Mouse (Mus musculus): Measurements from ENCODE around the gene Serpinb6a.

- TF ChIP-seq CTCF (conservative IDR thresholded peaks at IDR 0.05; ENCODE audit: insufficient read depth, insufficient read length, low read depth, low read length), result no peak
- TF ChIP-seq POLR2A (IDR thresholded peaks at IDR 0.05; ENCODE audit: low read depth, low read length), result no peak
Observed at GRCm38 (mm10) chr13:34050479-34050878, 47.9 kb upstream of the Serpinb6a start.
